11 mouse cellular contexts compared by ENCODE assay signal in genomic region chr5:148549307-148549706, GRCm38 (mm10). TPM values are rescaled to one million over a fixed set of nuclear protein-coding genes. Genes with fewer than 3 reads are reported as not detected.
DNase-seq lines count a peak whose midpoint lies in the region; ATAC-seq and TF ChIP-seq lines count a peak whose summit lies in the region.
"Had no signal": no experiment of that assay in that cellular context is flagged by ENCODE, and none has a peak within 500 bp of the region (broad histone marks: within the 10 kb centered on the region; RNA-seq: fewer than 3 reads in every experiment).

No protein-coding gene starts in this region.

- TF ChIP-seq EP300 in ES-Bruce4 (IDR thresholded peaks at IDR 0.05; ENCODE audit: insufficient read depth, low read depth, low read length) = peak; percentile 94

- H3K36me3 ChIP-seq in heart, embryonic 14.5 days (ENCODE audit: control insufficient read depth, insufficient read depth, low read length) = no peaks in the 10 kb centered on the region
- H3K36me3 ChIP-seq in ES-Bruce4 (ENCODE audit: control insufficient read depth, insufficient read depth, low read length, poor library complexity, severe bottlenecking) = no peaks in the 10 kb centered on the region
- H3K36me3 ChIP-seq in embryonic facial prominence, embryonic 14.5 days (ENCODE audit: control insufficient read depth, insufficient read depth, low read length) = no peaks in the 10 kb centered on the region
- H3K36me3 ChIP-seq in limb, embryonic 12.5 days = no peaks in the 10 kb centered on the region
- H3K36me3 ChIP-seq: limb, embryonic 15.5 days had no signal

- H3K9ac ChIP-seq in heart, embryonic 14.5 days (ENCODE audit: low read length) = no peak overlapping the region
- no peak overlapping the region for H3K9ac ChIP-seq in ES-Bruce4 (ENCODE audit: low read depth, poor library complexity, severe bottlenecking)
- H3K9ac ChIP-seq in embryonic facial prominence, embryonic 14.5 days (ENCODE audit: low read depth, low read length) = 0 out of 2 replicates have a peak overlapping the region, but pooled peaks have one; percentile 30
- H3K9ac ChIP-seq in limb, embryonic 12.5 days (replicated peaks) = no peak overlapping the region
- H3K9ac ChIP-seq: limb, embryonic 15.5 days had no signal

- DNase-seq in heart, postnatal 25 days (ENCODE audit: low spot score) = no peak
- peak; percentile 61 for DNase-seq in embryonic facial prominence, embryonic 14.5 days (ENCODE audit: low spot score)
- DNase-seq in right cerebral cortex, postnatal 10 days (ENCODE audit: low spot score in 2 of 2) = no peak
- no peak for DNase-seq in layer of hippocampus, adult 11-12 months (ENCODE audit: low spot score)
- DNase-seq: cerebellum, adult 11 months; thymus, postnatal 36 days had no signal

- no peak overlapping the region; a peak in 1 of 4 replicates for H3K27ac ChIP-seq in heart, embryonic 14.5 days (replicated peaks in 1 of 2; ENCODE audit: control insufficient read depth in 1 of 2, insufficient read depth in 1 of 2, low read depth in 2 of 2, low read length in 2 of 2)
- no peak overlapping the region for H3K27ac ChIP-seq in ES-Bruce4 (ENCODE audit: insufficient read depth, low read length)
- H3K27ac ChIP-seq in embryonic facial prominence, embryonic 14.5 days (replicated peaks; ENCODE audit: low read depth, low read length) = no peak overlapping the region
- no peak overlapping the region for H3K27ac ChIP-seq in limb, embryonic 12.5 days

- TF ChIP-seq CTCF in ES-Bruce4 (IDR thresholded peaks at IDR 0.05; ENCODE audit: low read depth, low read length) = no peak

- no peaks in the 10 kb centered on the region for H3K27me3 ChIP-seq in heart, embryonic 14.5 days (ENCODE audit: control insufficient read depth, insufficient read depth, low read length)
- no peaks in the 10 kb centered on the region for H3K27me3 ChIP-seq in ES-Bruce4 (ENCODE audit: control insufficient read depth, insufficient read depth, low read length, poor library complexity, severe bottlenecking)
- H3K27me3 ChIP-seq in embryonic facial prominence, embryonic 14.5 days (replicated peaks; ENCODE audit: control insufficient read depth, insufficient read depth, low read length) = no peaks in the 10 kb centered on the region
- peaks cover 10% of the 10 kb centered on the region for H3K27me3 ChIP-seq in limb, embryonic 12.5 days

- intact Hi-C loops in heart, postnatal 25 days (cut with DNase I) = loop anchor here (5.0 kb wide), 1 partner anchor 37 kb away; no protein-coding TSS in a partner anchor

- H3K4me2 ChIP-seq in heart, embryonic 14.5 days (ENCODE audit: low read length) = peak overlapping the region; percentile 82
- peak overlapping the region; percentile 71 for H3K4me2 ChIP-seq in embryonic facial prominence, embryonic 14.5 days (ENCODE audit: low read depth, low read length)
- H3K4me2 ChIP-seq in limb, embryonic 12.5 days = peak overlapping the region; percentile 88

- no peak overlapping the region for H3K4me3 ChIP-seq in heart, embryonic 14.5 days (ENCODE audit: control insufficient read depth in 1 of 2, insufficient read depth in 1 of 2, low read depth in 1 of 2, low read length in 2 of 2)
- no peak overlapping the region for H3K4me3 ChIP-seq in ES-Bruce4 (ENCODE audit: low read depth, low read length)
- peak overlapping the region; percentile 62 for H3K4me3 ChIP-seq in embryonic facial prominence, embryonic 14.5 days (ENCODE audit: low read depth, low read length)
- H3K4me3 ChIP-seq in limb, embryonic 12.5 days (replicated peaks) = no peak overlapping the region

- H3K4me1 ChIP-seq in heart, embryonic 14.5 days (ENCODE audit: control insufficient read depth in 2 of 2, insufficient read depth in 2 of 2, low read length in 2 of 2) = peaks cover 21 to 53% of the 10 kb centered on the region in 2 experiments
- peaks cover 10% of the 10 kb centered on the region for H3K4me1 ChIP-seq in ES-Bruce4 (ENCODE audit: control insufficient read depth, insufficient read depth, low read length)
- H3K4me1 ChIP-seq in embryonic facial prominence, embryonic 14.5 days (ENCODE audit: control insufficient read depth, insufficient read depth, low read length) = peaks cover 31% of the 10 kb centered on the region
- H3K4me1 ChIP-seq in limb, embryonic 12.5 days (replicated peaks) = peaks cover 38% of the 10 kb centered on the region

- no peak for TF ChIP-seq POLR2A in ES-Bruce4 (IDR thresholded peaks at IDR 0.05; ENCODE audit: insufficient read depth, low read length)

- 13% methylated on average over 4 of the region's 4 CpGs for WGBS in heart, embryonic 14.5 days
- 15% methylated on average over 4 of the region's 4 CpGs for WGBS in embryonic facial prominence, embryonic 14.5 days
- 7% methylated on average over 4 of the region's 4 CpGs for WGBS in limb, embryonic 12.5 days

- no peaks in the 10 kb centered on the region for H3K9me3 ChIP-seq in heart, embryonic 14.5 days (ENCODE audit: control insufficient read depth, low read length)
- no peaks in the 10 kb centered on the region for H3K9me3 ChIP-seq in ES-Bruce4 (replicated peaks; ENCODE audit: control insufficient read depth, insufficient read depth, low read length, poor library complexity, severe bottlenecking)
- H3K9me3 ChIP-seq in embryonic facial prominence, embryonic 14.5 days (ENCODE audit: control insufficient read depth, low read length) = no peaks in the 10 kb centered on the region
- no peaks in the 10 kb centered on the region for H3K9me3 ChIP-seq in limb, embryonic 12.5 days
- H3K9me3 ChIP-seq: limb, embryonic 15.5 days had no signal

- ATAC-seq in heart, embryonic 14.5 days (ENCODE audit: insufficient number of reproducible peaks, insufficient read depth, low FRiP score, low read depth) = no peak
- no peak for ATAC-seq in embryonic facial prominence, embryonic 14.5 days (ENCODE audit: low read depth)
- ATAC-seq in limb, embryonic 12.5 days (ENCODE audit: insufficient number of reproducible peaks, insufficient read depth, low FRiP score, low TSS enrichment, low read depth) = no peak
- no peak for ATAC-seq in inflammation-experienced regulatory T-cells, adult 6 months

RNA-seq across cellular contexts. Expression of gene Ubl3, which starts 3.3 kb away (rescaled TPM):
- 80.2 and 81.3 TPM in 2 replicates for polyA plus RNA-seq in heart, embryonic 14.5 days (2014; fragmentation: Nextera tagmentation; extraction: Ambion mirVana)
- 10 to 100 TPM; 89.6 to 99.7 TPM for total RNA-seq in heart, postnatal 25 days (2021)
- polyA plus RNA-seq in ES-Bruce4 (2011; ENCODE audit: insufficient read depth, insufficient read length, low read depth, missing spikeins) = 55.8 and 58.2 TPM in 2 replicates
- polyA plus RNA-seq in embryonic facial prominence, embryonic 14.5 days (2014; fragmentation: Nextera tagmentation; extraction: Ambion mirVana) = 73.2 and 73.8 TPM in 2 replicates
- 73.1 and 74.3 TPM in 2 replicates for polyA plus RNA-seq in limb, embryonic 12.5 days (2016; fragmentation: Nextera tagmentation; extraction: Ambion mirVana)
- 10 to 100 TPM; 84.6 to 85.6 (median 85.1) TPM for polyA plus RNA-seq in inflammation-experienced regulatory T-cells, adult 6 months (2017; shearing (Covaris generic))
